ENCODE assay signal across 23 mouse cellular contexts in genomic region chr11:9608249-9608648, GRCm38 (mm10).
A peak's percentile ranks its signal among the peaks of the same experiment; 100 is the strongest.
DNase-seq lines count a peak whose midpoint lies in the region; ATAC-seq and TF ChIP-seq lines count a peak whose summit lies in the region.
"Had no signal": no experiment of that assay in that cellular context is flagged by ENCODE, and none has a peak within 500 bp of the region (broad histone marks: within the 10 kb centered on the region; RNA-seq: fewer than 3 reads in every experiment).

No protein-coding gene starts in this region.

- ATAC-seq in kidney, embryonic 15.5 days (replicated peaks; ENCODE audit: low FRiP score) = peak; percentile 71; the same call in 1 of the 2 replicates
- no peak for ATAC-seq in midbrain, embryonic 14.5 days (ENCODE audit: low FRiP score, low TSS enrichment)
- ATAC-seq in midbrain, embryonic 15.5 days (replicated peaks) = no peak; the same call in 1 of the 2 replicates
- ATAC-seq: forebrain, embryonic 14.5 days; forebrain, embryonic 16.5 days had no signal

- no peak overlapping the region for H3K4me3 ChIP-seq in kidney, embryonic 15.5 days (replicated peaks)
- no peak overlapping the region for H3K4me3 ChIP-seq in kidney, adult 2 months (ENCODE audit: insufficient read depth, low read depth, low read length)
- H3K4me3 ChIP-seq in midbrain, embryonic 14.5 days (replicated peaks; ENCODE audit: low read depth, low read length) = no peak overlapping the region
- H3K4me3 ChIP-seq in midbrain, embryonic 15.5 days = no peak overlapping the region
- H3K4me3 ChIP-seq: embryonic facial prominence, embryonic 13.5 days; embryonic facial prominence, embryonic 15.5 days; erythroblast, embryonic 14.5 days; forebrain, embryonic 10.5 days; forebrain, embryonic 12.5 days had no signal

- no peak for TF ChIP-seq CTCF in kidney, adult 2 months (conservative IDR thresholded peaks at IDR 0.05; ENCODE audit: insufficient read depth, insufficient read length, low read depth, low read length)
- no peak for TF ChIP-seq CTCF in brain, embryonic 14.5 days (IDR thresholded peaks at IDR 0.05; ENCODE audit: borderline replicate concordance, extremely low read depth, insufficient read depth, insufficient read length)

- no peaks in the 10 kb centered on the region for H3K9me3 ChIP-seq in kidney, embryonic 15.5 days (replicated peaks)
- H3K9me3 ChIP-seq in midbrain, embryonic 14.5 days (ENCODE audit: control insufficient read depth, low read length) = no peaks in the 10 kb centered on the region
- no peaks in the 10 kb centered on the region for H3K9me3 ChIP-seq in midbrain, embryonic 15.5 days
- H3K9me3 ChIP-seq: embryonic facial prominence, embryonic 13.5 days; embryonic facial prominence, embryonic 15.5 days; forebrain, embryonic 10.5 days; forebrain, embryonic 12.5 days had no signal

- no peak for TF ChIP-seq POLR2A in kidney, adult 2 months (IDR thresholded peaks at IDR 0.05; ENCODE audit: low read depth, low read length)
- TF ChIP-seq POLR2A in brain, embryonic 14.5 days (IDR thresholded peaks at IDR 0.05; ENCODE audit: borderline replicate concordance, extremely low read depth, insufficient read depth, insufficient read length, poor library complexity, severe bottlenecking) = no peak

- no peak overlapping the region for H3K9ac ChIP-seq in kidney, embryonic 15.5 days
- H3K9ac ChIP-seq in midbrain, embryonic 14.5 days (replicated peaks; ENCODE audit: low read length) = no peak overlapping the region
- H3K9ac ChIP-seq in midbrain, embryonic 15.5 days = no peak overlapping the region
- H3K9ac ChIP-seq: embryonic facial prominence, embryonic 13.5 days; embryonic facial prominence, embryonic 15.5 days; forebrain, embryonic 12.5 days had no signal

- H3K36me3 ChIP-seq in kidney, embryonic 15.5 days = no peaks in the 10 kb centered on the region
- H3K36me3 ChIP-seq in kidney, adult 2 months (ENCODE audit: control insufficient read depth, insufficient read depth, low read length) = no peaks in the 10 kb centered on the region
- H3K36me3 ChIP-seq in midbrain, embryonic 14.5 days (ENCODE audit: control insufficient read depth, insufficient read depth, low read length) = no peaks in the 10 kb centered on the region
- H3K36me3 ChIP-seq in midbrain, embryonic 15.5 days (replicated peaks) = no peaks in the 10 kb centered on the region
- H3K36me3 ChIP-seq: embryonic facial prominence, embryonic 13.5 days; embryonic facial prominence, embryonic 15.5 days; forebrain, embryonic 10.5 days; forebrain, embryonic 12.5 days had no signal

- no peak overlapping the region for H3K27ac ChIP-seq in kidney, embryonic 15.5 days
- no peak overlapping the region for H3K27ac ChIP-seq in kidney, adult 2 months (ENCODE audit: insufficient read depth, low read depth, low read length)
- H3K27ac ChIP-seq in midbrain, embryonic 14.5 days (replicated peaks; ENCODE audit: low read depth, low read length) = no peak overlapping the region
- no peak overlapping the region for H3K27ac ChIP-seq in midbrain, embryonic 15.5 days
- H3K27ac ChIP-seq: embryonic facial prominence, embryonic 13.5 days; embryonic facial prominence, embryonic 15.5 days; forebrain, embryonic 10.5 days; forebrain, embryonic 12.5 days had no signal

- H3K4me2 ChIP-seq in kidney, embryonic 15.5 days = no peak overlapping the region
- no peak overlapping the region for H3K4me2 ChIP-seq in midbrain, embryonic 14.5 days (ENCODE audit: low read length)
- H3K4me2 ChIP-seq in midbrain, embryonic 15.5 days = no peak overlapping the region
- H3K4me2 ChIP-seq: embryonic facial prominence, embryonic 13.5 days; embryonic facial prominence, embryonic 15.5 days; forebrain, embryonic 12.5 days had no signal

- no peaks in the 10 kb centered on the region for H3K4me1 ChIP-seq in kidney, embryonic 15.5 days
- H3K4me1 ChIP-seq in kidney, adult 2 months (ENCODE audit: control insufficient read depth, insufficient read depth, low read length) = no peaks in the 10 kb centered on the region
- no peaks in the 10 kb centered on the region for H3K4me1 ChIP-seq in midbrain, embryonic 14.5 days (ENCODE audit: control insufficient read depth, insufficient read depth, low read length)
- no peaks in the 10 kb centered on the region for H3K4me1 ChIP-seq in midbrain, embryonic 15.5 days
- H3K4me1 ChIP-seq: embryonic facial prominence, embryonic 13.5 days; embryonic facial prominence, embryonic 15.5 days; forebrain, embryonic 10.5 days; forebrain, embryonic 12.5 days had no signal

- no peaks in the 10 kb centered on the region for H3K27me3 ChIP-seq in kidney, embryonic 15.5 days
- H3K27me3 ChIP-seq in kidney, adult 2 months (replicated peaks; ENCODE audit: control insufficient read depth, insufficient read depth, low read length) = no peaks in the 10 kb centered on the region
- no peaks in the 10 kb centered on the region for H3K27me3 ChIP-seq in midbrain, embryonic 14.5 days (ENCODE audit: control insufficient read depth, insufficient read depth, low read length)
- no peaks in the 10 kb centered on the region for H3K27me3 ChIP-seq in midbrain, embryonic 15.5 days (replicated peaks)
- H3K27me3 ChIP-seq: embryonic facial prominence, embryonic 13.5 days; embryonic facial prominence, embryonic 15.5 days; forebrain, embryonic 12.5 days had no signal

- DNase-seq in kidney, adult 2 months = no peak
- DNase-seq in midbrain, embryonic 14.5 days = peak; percentile 23
- DNase-seq in brain, embryonic 14.5 days (ENCODE audit: low read depth) = peak; percentile 26
- no peak for DNase-seq in adrenal gland, adult 8-10 months
- DNase-seq: adrenal gland, adult 2 months; adrenal gland, postnatal 14 days; adrenal gland, postnatal 36 days; cerebellum, adult 11 months; cerebellum, adult 18-20 months; cerebellum, adult 8-10 months; cerebellum, adult 9-11 months; cerebellum, postnatal 14 days; cerebellum, postnatal 36 days; embryo, embryonic 11 days had no signal

Comparison
In these comparisons a context has a peak if more than half of its experiments do, and no peak if none do; other contexts are left out.
1. DNase-seq: peak in midbrain, embryonic 14.5 days (single experiment) and brain, embryonic 14.5 days (single experiment); none in kidney, adult 2 months (single experiment) and adrenal gland, adult 8-10 months (single experiment).